Mouse (Mus musculus) liver, postnatal 0 days (tissue): ENCODE results near the gene Nadk2.

Experiments
- CTCF ChIP-seq: sonication (generic); IDR thresholded peaks from 2 replicates; pipeline ENCODE4 v1.5.1; 2016; ENCODE audit warnings: antibody characterized with exemption, low read depth
- EP300 ChIP-seq: IDR thresholded peaks from 2 replicates; pipeline ENCODE4 v1.6.1; 2016; ENCODE audit warnings: antibody characterized with exemption, low read depth, mild to moderate bottlenecking

GRCm38 (mm10) chr15:9094366-9094750 is 23.3 kb downstream of the Nadk2 start:
- no peak for TF ChIP-seq CTCF
- no peak for TF ChIP-seq EP300
